Mouse (Mus musculus) liver, embryonic 14.5 days (tissue): ENCODE data around the gene Gm21972. TPM values are rescaled to one million over a fixed set of nuclear protein-coding genes. Genes with fewer than 3 reads are reported as not detected.

ENCODE experiments used
- ATAC-seq: fragments of 200-750 bp; cut with Nextera tagmentation; 2 replicates; pipeline ENCODE4 v1.8.0; 2017; ENCODE audit warnings: moderate number of reproducible peaks, mild to moderate bottlenecking, moderate library complexity; ENCODE audit not compliant: insufficient read depth
- DNase-seq, 3 experiments: peaks; one replicate each; pipeline ENCODE4 v3.0.0-alpha.2; 2012 to 2013; ENCODE audit warnings: low read depth in 3 of 3, low spot score in 3 of 3
- H3K27ac ChIP-seq: fragments of 300-500 bp; sonication (generic); 2 replicates; pipeline ENCODE4 v1.5.1; 2014; ENCODE audit warnings: moderate library complexity, mild to moderate bottlenecking, control low read depth, inconsistent platforms
- H3K27me3 ChIP-seq: fragments of 300-500 bp; sonication (generic); 2 replicates; pipeline ENCODE4 v1.6.1; 2014; ENCODE audit warnings: mild to moderate bottlenecking, low read length, moderate library complexity; ENCODE audit not compliant: control insufficient read depth, insufficient read depth
- H3K36me3 ChIP-seq: fragments of 300-500 bp; sonication (generic); replicated peaks from 2 replicates; pipeline ENCODE4 v1.6.1; 2014; ENCODE audit warnings: low read depth; ENCODE audit not compliant: control insufficient read depth, insufficient read depth
- H3K4me1 ChIP-seq, 2 experiments: fragments of 200-500 bp in 1 of 2; fragments of 300-500 bp in 1 of 2; sonication (generic) in 1 of 2; replicated peaks; 2 replicates each; pipeline ENCODE4 v1.6.1; 2012 to 2014; ENCODE audit warnings: antibody characterized with exemption in 1 of 2, inconsistent platforms in 1 of 2, low read length in 1 of 2; ENCODE audit not compliant: control insufficient read depth in 2 of 2, insufficient read depth in 2 of 2
- H3K4me2 ChIP-seq: fragments of 300-500 bp; sonication (generic); 2 replicates; pipeline ENCODE4 v1.6.1; 2014; ENCODE audit warnings: low read depth, mild to moderate bottlenecking, control low read depth, moderate library complexity
- H3K4me3 ChIP-seq, 2 experiments: fragments of 200-500 bp in 1 of 2; fragments of 300-500 bp in 1 of 2; sonication (generic) in 1 of 2; 2 replicates each; pipeline ENCODE4 v1.5.1; 2012 to 2014; ENCODE audit warnings: low read depth in 2 of 2, low read length in 2 of 2, mild to moderate bottlenecking in 2 of 2, control low read depth in 1 of 2, inconsistent platforms in 1 of 2, moderate library complexity in 1 of 2; ENCODE audit not compliant: insufficient read depth in 1 of 2
- H3K9ac ChIP-seq: fragments of 300-500 bp; sonication (generic); replicated peaks from 2 replicates; pipeline ENCODE4 v1.6.1; 2014; ENCODE audit warnings: mild to moderate bottlenecking, control low read depth, moderate library complexity
- H3K9me3 ChIP-seq: fragments of 300-500 bp; sonication (generic); 2 replicates; pipeline ENCODE4 v1.6.1; 2016; ENCODE audit warnings: low read length, mixed read lengths; ENCODE audit not compliant: control insufficient read depth
- CTCF ChIP-seq: IDR thresholded peaks from 2 replicates; pipeline ENCODE4 v1.5.1; 2016; ENCODE audit warnings: antibody characterized with exemption, low read depth, control low read depth
- EP300 ChIP-seq: IDR thresholded peaks from 2 replicates; pipeline ENCODE4 v1.6.1; 2016; ENCODE audit warnings: antibody characterized with exemption, low read depth
- whole genome bisulfite sequencing: fragments of 180-500 bp; shearing (Covaris S2); extraction: QIAGEN DNeasy Blood & Tissue Kit; methylation state at CpG from one replicate; pipeline ENCODE4 v1.1.7; 2014; ENCODE audit not compliant: insufficient replicate concordance; 5-methylcytosine and 5-hydroxymethylcytosine counted together
- polyA plus RNA-seq, 2 experiments: library from polyadenylated mRNA; depleted of rRNA in 1 of 2; stranded (reverse) in 1 of 2; unstranded in 1 of 2; fragments of >200 nt; fragmentation: Nextera tagmentation in 1 of 2; extraction: Ambion mirVana in 1 of 2; gene quantifications; 2 replicates each; pipeline versions ENCODE4 v1.2.1 to v1.2.3; 2012 to 2014

Gm21972 gene
- polyA plus RNA-seq, 2 experiments: 0.15 to 1.2 TPM

DNA sequence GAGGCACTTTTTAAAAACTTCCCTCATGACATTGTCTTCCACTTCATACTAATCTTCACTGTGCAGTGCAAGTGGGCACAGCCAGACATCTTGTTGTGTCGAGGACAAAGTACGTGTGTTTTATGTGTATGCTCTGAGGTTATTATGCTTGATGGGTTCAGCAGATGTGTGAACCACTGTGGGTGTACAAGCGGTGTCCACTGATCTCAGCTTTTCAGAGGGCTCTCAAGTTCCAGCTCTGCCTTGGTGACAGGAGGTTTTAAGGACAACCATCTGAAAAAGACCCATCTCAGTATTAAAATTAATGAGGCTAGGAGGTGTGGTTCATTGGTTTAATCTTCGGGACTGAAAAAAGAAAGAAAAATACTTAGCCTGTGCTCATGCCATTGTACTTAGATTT, 13.9 kb upstream of the Gm21972 start:
- 81% methylated on average over 4 of the region's 4 CpGs for WGBS
- Histone ChIP-seq H3K4me2 (no peak overlapping the region), H3K27me3 (no peaks in the 10 kb centered on the region), H3K4me3 (no peak overlapping the region), H3K9ac (no peak overlapping the region), H3K9me3 (no peaks in the 10 kb centered on the region), H3K36me3 (peaks cover 42% of the 10 kb centered on the region), H3K4me1 (no peaks in the 10 kb centered on the region), H3K27ac (no peak overlapping the region)
- no peak for ATAC-seq
- no peak for TF ChIP-seq EP300
- no peak for TF ChIP-seq CTCF
- DNase-seq: no peak

DNA sequence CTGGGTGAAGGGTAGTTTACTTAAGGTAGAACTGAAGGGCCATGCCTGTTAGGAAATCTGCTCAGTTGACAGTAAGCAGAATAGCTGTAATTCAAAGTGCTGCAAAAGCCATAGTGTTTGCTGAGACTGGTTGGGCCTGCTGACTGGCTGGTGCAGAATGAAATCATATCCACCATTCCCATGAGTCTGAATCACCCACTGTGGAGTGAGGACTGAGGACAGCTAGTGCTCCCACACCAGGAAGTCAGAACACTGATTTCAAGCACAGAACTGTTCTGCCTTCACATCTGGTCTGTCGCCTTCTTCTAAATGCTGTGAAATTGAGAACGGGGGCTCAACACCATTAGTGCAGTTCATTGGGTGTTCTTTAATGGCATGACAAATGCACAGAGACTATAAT, 7.4 kb upstream of the Gm21972 start:
- Histone ChIP-seq H3K27ac (no peak overlapping the region), H3K9me3 (no peaks in the 10 kb centered on the region), H3K4me2 (no peak overlapping the region), H3K4me3 (no peak overlapping the region), H3K27me3 (no peaks in the 10 kb centered on the region), H3K4me1 (no peaks in the 10 kb centered on the region), H3K36me3 (peaks cover 47% of the 10 kb centered on the region), H3K9ac (no peak overlapping the region)
- TF ChIP-seq CTCF (no peak), EP300 (no peak)
- no peak for ATAC-seq
- WGBS: 86% methylated on average over 2 of the region's 2 CpGs
- DNase-seq: no peak

DNA sequence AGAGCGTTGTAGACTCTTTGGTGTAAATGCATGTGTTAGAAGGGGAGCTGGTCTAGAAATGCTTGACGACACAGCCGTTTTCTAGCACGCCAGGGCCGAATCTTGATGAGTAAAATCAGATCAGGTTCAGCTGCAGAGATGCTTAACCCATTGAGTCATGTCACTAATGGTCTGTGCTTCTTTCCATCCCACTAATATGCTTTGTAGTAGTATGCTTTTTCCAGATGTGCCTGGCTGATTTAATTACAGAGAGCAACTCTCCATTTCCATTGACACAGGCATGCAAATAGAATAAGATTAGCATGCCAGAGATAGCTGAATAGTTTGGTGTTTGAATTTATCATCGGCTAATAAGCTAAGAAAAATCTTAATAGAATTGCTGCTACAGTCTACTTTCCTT, 1.9 kb downstream of the Gm21972 start:
- H3K4me3 ChIP-seq: no peak overlapping the region
- DNase-seq: no peak
- H3K9ac ChIP-seq: no peak overlapping the region
- no peak for ATAC-seq
- no peaks in the 10 kb centered on the region for H3K27me3 ChIP-seq
- H3K9me3 ChIP-seq: no peaks in the 10 kb centered on the region
- H3K4me2 ChIP-seq: no peak overlapping the region
- H3K27ac ChIP-seq: no peak overlapping the region
- WGBS: 91% methylated on average over 6 of the region's 6 CpGs
- no peak for TF ChIP-seq CTCF
- no peaks in the 10 kb centered on the region for H3K4me1 ChIP-seq
- peaks cover 55% of the 10 kb centered on the region for H3K36me3 ChIP-seq

DNA sequence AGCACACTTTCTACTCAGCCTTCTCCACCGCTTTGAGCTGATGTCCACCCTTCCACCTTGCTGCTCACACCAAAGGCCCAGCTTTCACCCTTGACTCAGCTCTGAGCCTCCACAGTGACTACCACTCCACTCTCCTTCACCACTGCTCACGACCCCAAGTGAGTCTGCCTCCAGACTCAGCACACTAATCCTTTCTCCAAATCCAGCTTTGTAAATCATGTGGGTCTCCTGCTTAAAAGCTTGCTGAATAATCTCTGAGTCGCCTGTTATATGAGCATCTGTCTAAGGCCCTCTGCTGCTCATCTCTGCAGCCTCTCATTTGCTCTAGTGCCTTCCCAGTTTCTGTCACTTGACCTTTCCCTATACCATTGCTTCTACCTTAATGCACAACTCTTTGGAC, 7.6 kb downstream of the Gm21972 start:
- no peak for ATAC-seq
- DNase-seq: no peak
- Histone ChIP-seq H3K4me2 (no peak overlapping the region), H3K4me3 (no peak overlapping the region), H3K9ac (no peak overlapping the region), H3K27me3 (no peaks in the 10 kb centered on the region), H3K4me1 (no peaks in the 10 kb centered on the region), H3K27ac (no peak overlapping the region), H3K36me3 (peaks cover 23% of the 10 kb centered on the region), H3K9me3 (no peaks in the 10 kb centered on the region)
- 76% methylated on average over 3 of the region's 3 CpGs for WGBS
- no peak for TF ChIP-seq EP300
- no peak for TF ChIP-seq CTCF

DNA sequence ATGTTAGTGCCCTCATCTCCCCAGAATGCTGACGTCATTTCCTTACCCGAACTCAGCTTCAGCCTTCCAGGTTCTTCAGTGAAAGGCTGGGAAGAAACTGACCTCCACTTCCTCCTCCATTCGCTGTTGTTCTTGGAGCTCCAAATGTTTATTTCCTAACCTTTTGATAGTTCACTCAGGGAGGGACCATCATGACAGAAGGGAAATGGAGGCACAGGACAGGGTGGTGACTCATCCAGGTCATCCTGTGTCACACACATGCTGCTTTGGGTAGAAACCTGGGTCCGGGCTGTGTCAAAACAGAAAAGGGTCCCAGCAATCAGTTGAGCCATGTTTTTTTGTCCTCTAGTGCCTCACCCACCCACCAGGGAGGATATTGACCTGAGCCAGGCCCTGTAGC, 9.7 kb downstream of the Gm21972 start:
- H3K4me2 ChIP-seq: no peak overlapping the region
- no peak overlapping the region for H3K27ac ChIP-seq
- H3K36me3 ChIP-seq: peaks cover 11% of the 10 kb centered on the region
- H3K9ac ChIP-seq: no peak overlapping the region
- H3K9me3 ChIP-seq: no peaks in the 10 kb centered on the region
- H3K4me3 ChIP-seq: no peak overlapping the region
- no peak for ATAC-seq
- DNase-seq: no peak
- WGBS: 57% methylated on average over 4 of the region's 4 CpGs
- TF ChIP-seq EP300: no peak
- TF ChIP-seq CTCF: no peak
- no peaks in the 10 kb centered on the region for H3K27me3 ChIP-seq
- H3K4me1 ChIP-seq: no peaks in the 10 kb centered on the region; a peak in 1 of 4 replicates
